In the genomic region with DNA sequence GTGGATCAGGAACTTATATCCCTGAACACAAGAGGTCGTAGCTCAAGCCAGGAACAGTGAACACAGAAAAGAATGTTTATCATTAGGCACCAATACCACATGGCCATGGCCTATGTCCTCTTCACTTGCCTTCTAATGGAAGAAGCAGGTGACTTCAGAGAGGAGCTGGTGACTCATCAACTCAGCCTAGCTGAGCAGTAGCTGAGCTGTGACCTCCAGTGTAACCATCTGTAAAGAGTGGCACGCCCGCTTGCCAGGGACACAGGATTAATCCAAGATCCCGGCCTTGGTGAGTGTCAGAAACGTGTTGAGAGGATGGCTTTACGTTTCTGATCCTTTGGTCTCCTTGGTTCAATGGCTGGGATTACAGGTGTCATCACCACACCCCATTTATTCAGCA, we compare ENCODE assay signal across 13 mouse cellular contexts.
A peak's percentile ranks its signal among the peaks of the same experiment; 100 is the strongest.
DNase-seq lines count a peak whose midpoint lies in the region; ATAC-seq and TF ChIP-seq lines count a peak whose summit lies in the region.
"Had no signal": no experiment of that assay in that cellular context is flagged by ENCODE, and none has a peak within 500 bp of the region (broad histone marks: within the 10 kb centered on the region; RNA-seq: fewer than 3 reads in every experiment).

No protein-coding gene starts in this region.

- TF ChIP-seq POLR2A in small intestine, adult 2 months (IDR thresholded peaks at IDR 0.05; ENCODE audit: low read depth, low read length): no peak

- ATAC-seq in lung, postnatal 0 days: peak; percentile 37
- ATAC-seq in hindbrain, embryonic 13.5 days (ENCODE audit: low FRiP score): no peak
- ATAC-seq: hindbrain, embryonic 16.5 days had no signal

- H3K9me3 ChIP-seq in lung, postnatal 0 days (ENCODE audit: low read length): no peaks in the 10 kb centered on the region
- no peaks in the 10 kb centered on the region for H3K9me3 ChIP-seq in hindbrain, embryonic 13.5 days
- H3K9me3 ChIP-seq: liver, embryonic 15.5 days; neural tube, embryonic 12.5 days had no signal

- no peak overlapping the region for H3K27ac ChIP-seq in lung, postnatal 0 days (ENCODE audit: low read length)
- H3K27ac ChIP-seq in small intestine, adult 2 months (ENCODE audit: insufficient read depth, low read depth, low read length): peak overlapping the region; percentile 87
- no peak overlapping the region for H3K27ac ChIP-seq in hindbrain, embryonic 13.5 days
- H3K27ac ChIP-seq: liver, embryonic 15.5 days; neural tube, embryonic 12.5 days had no signal

- H3K4me3 ChIP-seq in lung, postnatal 0 days (ENCODE audit: low read depth, low read length): no peak overlapping the region
- H3K4me3 ChIP-seq in small intestine, adult 2 months (ENCODE audit: low read depth, low read length): no peak overlapping the region
- no peak overlapping the region for H3K4me3 ChIP-seq in hindbrain, embryonic 13.5 days
- H3K4me3 ChIP-seq: liver, embryonic 15.5 days; neural tube, embryonic 12.5 days had no signal

- H3K4me1 ChIP-seq in lung, postnatal 0 days (ENCODE audit: insufficient read depth, low read depth, low read length): no peaks in the 10 kb centered on the region
- peaks cover 4% of the 10 kb centered on the region; the same call in 1 of the 2 replicates for H3K4me1 ChIP-seq in small intestine, adult 2 months (ENCODE audit: control insufficient read depth, insufficient read depth, insufficient read length, low read length)
- H3K4me1 ChIP-seq in hindbrain, embryonic 13.5 days (replicated peaks): no peaks in the 10 kb centered on the region
- H3K4me1 ChIP-seq: neural tube, embryonic 12.5 days had no signal

- no peak for TF ChIP-seq CTCF in lung, postnatal 0 days (IDR thresholded peaks at IDR 0.05)
- no peak for TF ChIP-seq CTCF in small intestine, adult 2 months (IDR thresholded peaks at IDR 0.05; ENCODE audit: extremely low read depth, insufficient read length, insufficient replicate concordance, low read depth, low read length)

- no peak for TF ChIP-seq EP300 in lung, postnatal 0 days (IDR thresholded peaks at IDR 0.05)

- no peaks in the 10 kb centered on the region for H3K27me3 ChIP-seq in lung, postnatal 0 days (replicated peaks; ENCODE audit: insufficient read depth, low read length)
- no peaks in the 10 kb centered on the region for H3K27me3 ChIP-seq in small intestine, adult 2 months (ENCODE audit: control insufficient read depth, insufficient read depth, low read length)
- no peaks in the 10 kb centered on the region for H3K27me3 ChIP-seq in hindbrain, embryonic 13.5 days
- H3K27me3 ChIP-seq: liver, embryonic 15.5 days; neural tube, embryonic 12.5 days had no signal

- no peaks in the 10 kb centered on the region for H3K36me3 ChIP-seq in lung, postnatal 0 days (ENCODE audit: insufficient read depth, low read length)
- H3K36me3 ChIP-seq in small intestine, adult 2 months (ENCODE audit: control insufficient read depth, insufficient read depth, low read length): no peaks in the 10 kb centered on the region
- no peaks in the 10 kb centered on the region for H3K36me3 ChIP-seq in hindbrain, embryonic 13.5 days
- H3K36me3 ChIP-seq: liver, embryonic 15.5 days; neural tube, embryonic 12.5 days had no signal

- H3K9ac ChIP-seq in lung, postnatal 0 days (replicated peaks; ENCODE audit: low read depth): no peak overlapping the region
- H3K9ac ChIP-seq in hindbrain, embryonic 13.5 days: no peak overlapping the region
- H3K9ac ChIP-seq: liver, embryonic 15.5 days; neural tube, embryonic 12.5 days had no signal

- WGBS in lung, postnatal 0 days: 48% methylated on average over 6 of the region's 6 CpGs
- WGBS in small intestine, adult 2 months: 31% methylated on average over 6 of the region's 6 CpGs
- 79% methylated on average over 6 of the region's 6 CpGs for WGBS in hindbrain, embryonic 13.5 days

- no peak overlapping the region for H3K4me2 ChIP-seq in lung, postnatal 0 days (replicated peaks; ENCODE audit: low read depth, low read length)
- no peak overlapping the region for H3K4me2 ChIP-seq in hindbrain, embryonic 13.5 days
- H3K4me2 ChIP-seq: liver, embryonic 15.5 days; neural tube, embryonic 12.5 days had no signal

- no peak for DNase-seq in lung, postnatal 0 days (ENCODE audit: low spot score)
- no peak for DNase-seq in lung, postnatal 4 days
- peak; percentile 35 for DNase-seq in adrenal gland, postnatal 25 days
- DNase-seq in kidney, adult 9 months: peak; percentile 88
- DNase-seq in testis, postnatal 14 days (ENCODE audit: low spot score): no peak
- no peak for DNase-seq in spleen, adult 18-20 months
- DNase-seq: cerebellum, adult 2 months; thymus, postnatal 36 days had no signal

Comparison
In these comparisons a context has a peak if more than half of its experiments do, and no peak if none do; other contexts are left out.
1. DNase-seq: peak in adrenal gland, postnatal 25 days (single experiment) and kidney, adult 9 months (single experiment); none in lung, postnatal 0 days (single experiment), lung, postnatal 4 days (0 of 2), testis, postnatal 14 days (single experiment) and spleen, adult 18-20 months (0 of 2).